Mouse (Mus musculus): ENCODE measurements around the gene Gm6465. TPM values are rescaled to one million over a fixed set of nuclear protein-coding genes. Genes with fewer than 3 reads are reported as not detected.
"Not testable (repeated sequence)": the region's sequence is repeated elsewhere in the genome, so short reads cannot be mapped to it uniquely, and the experiment has no call there.

Gene Gm6465
- not detected in 2 replicates for polyA plus RNA-seq (2012; rRNA removed)

DNA sequence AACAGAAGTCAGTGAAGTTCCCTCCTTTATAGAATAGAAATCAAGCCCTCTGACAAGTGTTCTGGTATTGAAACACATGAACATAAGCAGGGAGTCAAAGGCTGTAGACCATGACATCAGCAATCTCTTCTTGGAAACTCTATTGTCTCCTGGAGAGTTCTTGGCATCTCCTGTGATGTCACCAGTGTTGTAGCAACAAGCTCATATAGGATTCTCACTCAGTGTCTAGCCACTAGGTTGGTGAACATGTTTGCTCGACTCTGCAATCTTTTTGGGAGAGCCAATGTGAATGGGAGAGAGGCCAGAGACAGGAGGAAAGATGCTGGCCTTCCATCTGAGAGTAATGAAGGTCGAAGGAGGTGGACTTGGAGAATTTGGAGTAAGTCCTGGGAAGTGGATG, at the start of gene Gm6465:
Gene Gm6465, plus strand, starts transcription at position 301 of the 400 bp plus-strand sequence.
- H3K4me3 ChIP-seq (replicated peaks; ENCODE audit: extremely low read depth, low read depth, low read length); H3K4me1 ChIP-seq (ENCODE audit: control insufficient read depth, insufficient read depth, low read length); DNase-seq: not testable (repeated sequence)
- WGBS, result 60% methylated on average over 2 of the region's 2 CpGs

DNA sequence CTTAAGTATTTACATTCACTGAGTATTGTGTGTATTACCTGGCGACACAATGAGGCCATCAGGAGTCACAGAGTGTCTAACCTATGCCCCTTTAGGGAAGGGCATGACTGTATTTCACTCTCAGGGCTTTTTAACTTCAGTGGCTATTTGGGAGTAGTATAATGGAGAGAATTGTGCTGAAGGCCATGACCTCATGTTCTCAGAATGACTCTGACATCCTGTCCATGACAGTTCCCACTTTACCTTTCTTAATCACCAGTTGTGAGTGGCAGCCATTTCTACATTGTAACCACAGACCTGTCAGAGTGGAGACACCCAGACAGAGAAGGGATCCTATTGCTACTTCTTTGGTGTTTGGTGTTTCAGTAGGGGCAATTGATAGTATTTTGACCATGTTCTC, 485 bp downstream of the Gm6465 start:
- not testable (repeated sequence) for H3K4me3 ChIP-seq (replicated peaks; ENCODE audit: extremely low read depth, low read depth, low read length); H3K4me1 ChIP-seq (ENCODE audit: control insufficient read depth, insufficient read depth, low read length); DNase-seq
- WGBS, result 48% methylated on average over 1 of the region's 1 CpGs

DNA sequence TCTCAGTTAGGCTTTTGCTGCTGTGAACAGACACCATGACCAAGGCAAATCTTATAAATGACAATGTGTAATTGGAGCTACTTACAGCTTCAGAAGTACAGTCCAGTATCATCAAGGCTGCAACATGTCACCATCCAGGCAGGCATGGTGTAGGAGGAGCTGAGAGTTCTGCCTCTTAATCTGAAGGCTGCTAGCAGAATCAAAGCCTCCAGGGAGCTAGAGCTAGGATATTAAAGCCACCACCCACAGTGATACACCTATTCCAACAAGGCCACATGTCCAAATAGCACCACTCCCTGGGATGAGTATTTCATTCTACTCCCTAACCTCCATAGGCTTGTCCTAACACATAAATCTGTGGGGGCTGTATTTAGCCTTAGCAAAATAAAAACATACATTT, 12.6 kb downstream of the Gm6465 start:
- not testable (repeated sequence) for H3K4me3 ChIP-seq (replicated peaks; ENCODE audit: extremely low read depth, low read depth, low read length); DNase-seq; H3K4me1 ChIP-seq (ENCODE audit: control insufficient read depth, insufficient read depth, low read length)

Other genes with a start within 250 kb of the Gm6465 start
- gene Gm8922, start 163.6 kb upstream of the Gm6465 start, polyA plus RNA-seq (2012; rRNA removed), result not detected in 2 replicates
- not detected in 2 replicates for gene Gm8926, start 75.0 kb upstream of the Gm6465 start, polyA plus RNA-seq (2012; rRNA removed)
- not detected in 2 replicates for gene 4933402N22Rik, start 72.5 kb downstream of the Gm6465 start, polyA plus RNA-seq (2012; rRNA removed)

Data from lung, adult 2 months (tissue).